Mouse (Mus musculus) lung, postnatal 4 days (tissue): ENCODE data around the gene Anapc13.
A peak's percentile ranks its signal among the peaks of the same experiment; 100 is the strongest.

Source experiments
- DNase-seq, 2 experiments: peaks; one replicate each; pipeline ENCODE4 v3.0.0; 2021

The Anapc13 gene

DNA sequence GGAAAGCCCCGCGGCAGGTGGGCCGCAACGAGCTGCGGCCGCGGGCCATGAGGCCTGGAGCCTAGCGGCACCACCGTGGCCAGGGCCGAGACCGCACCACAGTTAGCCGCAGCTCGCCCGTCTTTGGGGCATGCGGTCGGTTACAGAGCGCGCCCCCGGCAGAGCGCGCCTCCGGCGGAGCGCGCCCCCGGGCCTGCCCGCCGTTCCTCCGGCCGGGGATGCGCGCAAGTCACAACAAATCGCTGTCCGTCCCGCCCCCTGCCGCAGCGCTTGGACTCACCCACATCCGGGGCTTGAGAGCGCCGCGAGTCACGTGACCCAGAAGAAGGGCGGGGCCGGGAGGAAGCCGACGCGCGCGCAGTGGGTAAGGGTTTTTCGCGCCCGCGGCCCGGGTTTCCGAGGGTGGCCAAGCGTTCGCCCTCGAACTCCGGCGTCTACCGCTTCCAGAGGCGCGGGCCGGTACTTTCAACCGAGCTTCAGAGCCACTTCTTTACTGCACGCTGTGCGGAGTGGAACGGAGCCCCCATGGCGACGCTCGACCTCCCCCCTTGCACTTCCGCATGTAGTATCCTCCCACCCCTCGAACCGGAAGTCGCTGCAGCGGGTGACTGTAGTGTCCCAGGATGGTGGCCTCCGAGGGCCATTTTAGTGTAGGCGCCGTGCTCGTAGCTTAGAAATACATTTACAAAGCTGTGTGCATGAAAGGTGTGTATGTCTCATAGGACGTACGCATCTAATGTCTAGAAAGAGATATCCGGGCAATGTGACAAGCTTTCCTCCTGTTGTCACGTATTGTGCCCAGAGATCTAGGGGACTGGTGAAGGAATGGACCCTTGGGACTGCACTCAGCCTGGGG, at the start of gene Anapc13, which contains the start of gene Cep63:
Gene Anapc13, plus strand, starts transcription at position 314 of the 856 bp plus-strand sequence.
Gene Cep63, minus strand, starts transcription at position 552 of the 856 bp plus-strand sequence.
- DNase-seq, result peak; percentile 99

DNA sequence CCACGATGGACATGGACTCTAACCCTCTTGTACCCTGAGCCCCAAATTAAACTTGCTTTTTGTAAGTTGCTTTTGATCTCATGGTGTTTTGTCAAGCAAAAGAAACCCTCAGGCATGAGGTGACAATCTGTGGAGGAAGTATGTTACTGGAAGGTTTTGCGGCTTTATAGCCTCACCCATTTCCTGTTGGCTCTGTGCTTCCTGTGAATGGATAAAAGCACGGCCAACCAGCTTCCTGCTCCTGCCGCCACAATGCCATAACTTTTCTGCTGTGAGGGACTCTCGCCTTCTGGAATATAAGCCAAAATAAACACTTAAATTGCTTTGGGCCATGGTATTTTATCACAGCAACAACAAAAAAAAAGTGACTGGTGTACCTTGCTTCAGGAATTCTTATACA, 48.6 kb upstream of the Anapc13 start:
- peak in 1 of 2 experiments; percentile 23 for DNase-seq

DNA sequence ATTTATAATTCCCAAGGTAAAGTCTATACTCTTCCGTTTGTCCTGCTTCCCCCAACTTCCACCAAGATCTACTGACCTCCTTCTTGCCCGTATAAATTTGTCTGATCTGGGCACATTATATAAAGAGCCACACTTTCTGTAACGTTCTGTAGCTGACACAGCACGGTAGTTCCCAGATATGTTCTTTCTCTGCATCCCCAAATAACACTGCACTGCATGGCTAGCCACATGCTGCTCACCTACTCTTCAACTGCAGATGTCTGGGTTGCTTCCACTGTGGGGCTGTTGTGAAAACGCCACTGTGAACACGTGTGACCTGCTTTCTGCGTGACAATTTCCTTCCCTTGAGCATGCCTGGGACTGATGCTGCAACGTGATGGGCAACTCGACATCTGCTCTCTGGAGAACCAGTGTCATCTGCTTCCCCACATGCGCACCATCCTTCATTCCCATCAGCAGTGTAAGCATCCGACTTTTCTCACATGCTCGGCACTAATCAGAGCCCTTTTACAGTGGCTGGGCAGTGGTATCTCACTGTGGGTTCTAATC, 44.1 kb upstream of the Anapc13 start:
- no peak for DNase-seq

DNA sequence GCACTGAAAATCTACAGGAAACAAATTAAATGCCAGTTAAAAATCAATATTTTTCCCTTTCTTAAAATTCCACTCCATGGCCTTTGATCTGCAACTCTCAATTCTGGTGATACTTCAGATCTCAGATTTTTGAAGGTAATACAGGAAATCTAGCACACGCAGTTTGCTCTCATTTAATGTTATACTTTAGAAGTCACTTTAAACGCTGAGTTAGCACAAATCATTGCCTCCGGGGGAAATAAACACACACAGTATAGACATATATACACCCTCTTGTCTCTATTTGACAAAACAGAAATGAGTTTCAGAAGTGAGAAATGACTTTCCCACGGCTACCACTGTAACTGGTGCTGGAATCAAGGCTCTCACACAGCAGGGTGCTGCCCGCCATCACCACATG, 38.7 kb upstream of the Anapc13 start:
- DNase-seq, result no peak

DNA sequence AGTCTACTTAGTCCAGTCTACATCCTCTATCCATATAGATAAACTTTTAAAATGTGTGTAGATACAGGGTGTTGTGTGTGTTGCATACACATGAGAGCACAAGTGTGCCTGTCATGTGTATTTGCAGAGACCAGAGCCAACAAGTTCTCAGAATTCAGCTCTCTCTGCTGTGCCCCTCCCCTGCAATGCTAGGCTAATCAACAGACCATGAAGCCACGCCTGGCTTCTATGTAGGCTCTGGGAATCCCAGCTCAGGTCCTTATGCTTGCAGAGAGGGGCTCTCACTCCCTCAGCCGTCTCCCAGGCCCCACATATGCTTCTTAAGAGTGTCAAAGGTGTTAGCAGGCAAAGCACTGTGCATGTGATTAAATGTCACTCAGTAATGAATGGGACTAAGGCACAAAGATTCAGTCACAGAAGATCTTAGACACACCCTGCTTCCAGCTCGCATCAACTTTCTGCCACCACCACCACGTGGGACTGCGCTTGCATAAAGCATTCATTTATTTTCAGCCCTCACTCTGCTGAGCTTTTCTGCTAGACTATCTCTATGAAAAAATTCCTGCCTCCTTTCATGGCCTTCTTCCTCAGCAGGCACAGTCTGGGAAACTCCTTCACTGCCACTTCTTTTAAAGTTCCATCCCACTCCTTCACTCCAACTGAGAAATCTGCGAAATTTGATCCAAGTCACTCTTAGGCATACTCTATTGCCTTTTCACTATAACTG, 31.3 kb upstream of the Anapc13 start:
- DNase-seq, result no peak

DNA sequence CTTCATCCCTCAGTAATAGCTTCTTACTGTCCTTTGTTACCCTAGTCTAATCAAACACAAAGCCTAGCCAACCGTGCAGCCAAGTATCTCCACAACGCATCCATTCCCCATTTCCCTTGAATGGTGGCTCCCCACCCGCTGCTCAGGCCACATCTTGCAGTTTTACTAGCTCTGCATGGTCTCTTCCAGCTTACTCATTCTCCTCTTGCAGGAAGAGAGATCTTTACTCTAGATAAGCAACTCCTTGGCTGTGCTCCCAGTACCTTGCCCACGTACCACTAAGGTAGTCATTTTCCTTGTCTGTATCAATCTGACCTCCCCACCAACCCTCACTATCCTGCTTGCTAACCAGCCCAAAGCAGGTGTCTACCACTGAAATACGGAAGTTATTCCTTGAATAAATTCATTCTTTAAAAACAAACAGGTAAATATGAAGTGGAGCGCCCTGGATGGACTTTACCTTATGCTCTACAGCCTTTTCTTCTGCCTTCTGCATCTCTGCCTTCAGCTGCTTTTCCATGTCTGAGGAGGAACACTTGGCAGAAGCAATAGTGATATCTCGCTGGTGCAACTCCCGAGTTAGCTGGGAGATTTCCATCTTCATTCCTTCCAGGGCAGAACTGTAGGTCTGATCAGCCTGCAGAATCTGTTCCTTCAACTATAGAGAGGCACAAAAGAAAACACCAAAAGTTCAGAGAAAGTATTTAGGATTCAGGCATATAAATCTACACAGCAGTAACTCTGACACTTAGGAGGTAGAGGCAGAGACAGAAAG, 30.2 kb upstream of the Anapc13 start:
- DNase-seq, result no peak

DNA sequence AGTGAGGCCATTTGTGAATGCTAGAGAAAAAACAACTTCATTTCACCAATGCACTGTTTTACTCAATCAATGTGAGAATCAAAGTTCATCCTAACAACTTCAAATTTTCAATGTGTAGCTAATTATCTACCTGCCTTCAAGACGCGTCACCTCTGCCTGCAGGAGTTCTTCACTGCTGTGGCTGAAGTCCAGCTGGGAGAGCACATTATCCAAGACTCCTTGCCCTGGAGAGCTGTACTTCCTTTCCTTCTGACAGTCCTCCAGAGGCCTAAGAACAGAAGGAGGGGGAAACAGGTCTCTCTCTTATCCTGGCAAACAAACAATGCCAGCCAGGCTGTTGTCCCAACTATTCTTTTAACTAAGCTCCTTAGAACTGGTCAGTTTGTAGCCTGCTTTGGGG, 24.9 kb upstream of the Anapc13 start:
- no peak for DNase-seq

DNA sequence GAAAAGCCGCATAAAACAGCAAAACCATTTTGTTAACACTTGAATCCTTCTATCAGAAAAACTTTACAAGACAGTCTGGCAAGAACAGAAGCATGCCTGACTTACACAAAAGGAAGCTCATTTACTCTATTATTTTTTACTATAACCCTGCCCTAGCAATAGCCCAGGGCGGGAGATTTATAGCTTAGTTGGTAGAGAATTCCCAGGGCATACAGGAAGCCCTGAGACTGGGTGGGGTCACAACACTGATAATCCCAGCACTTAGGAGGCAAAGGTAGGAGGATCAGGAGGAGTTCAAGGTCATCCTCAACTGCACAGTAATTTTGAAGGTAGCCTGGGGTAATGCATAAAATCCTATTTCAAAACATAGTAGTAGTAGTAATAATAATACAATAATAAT, 24.4 kb upstream of the Anapc13 start:
- DNase-seq, result no peak

DNA sequence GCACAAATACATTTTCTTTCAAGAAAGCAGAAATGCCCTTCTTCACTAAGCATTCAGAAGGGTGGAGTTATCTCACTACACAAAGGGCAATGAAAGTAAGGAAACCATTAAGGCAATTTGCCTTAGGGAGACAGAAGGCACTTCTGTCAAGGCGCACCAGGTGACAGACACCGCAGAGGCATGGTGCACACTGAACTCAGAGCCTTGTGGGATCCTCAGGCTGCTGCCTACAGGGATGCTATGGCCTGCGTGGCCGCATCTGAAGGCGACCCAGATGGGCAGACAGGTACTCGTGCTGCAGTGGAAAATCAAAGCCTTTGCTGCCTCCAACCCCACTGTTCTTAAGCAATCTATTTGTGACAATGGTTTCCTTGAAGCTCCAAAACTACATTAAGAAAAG, 20.9 kb upstream of the Anapc13 start:
- no peak for DNase-seq

DNA sequence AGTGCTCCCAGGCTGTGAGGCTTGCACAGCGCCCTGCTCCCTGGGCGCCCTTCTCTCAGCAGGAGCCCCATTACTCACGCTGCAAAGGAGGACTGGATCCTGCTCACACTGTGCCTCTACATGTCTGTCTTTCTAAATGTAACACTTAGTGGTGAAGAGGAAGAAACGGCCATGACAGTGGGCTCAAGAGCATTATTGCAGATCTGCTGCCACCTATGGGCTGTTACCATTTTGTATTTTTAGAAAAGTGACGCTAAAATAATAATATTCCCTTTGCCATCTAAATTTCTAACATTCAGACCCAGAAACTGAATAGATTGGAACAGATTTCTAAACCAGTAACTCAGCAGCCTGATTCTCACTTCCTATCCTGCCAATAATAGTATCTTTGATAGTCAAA, 18.6 kb upstream of the Anapc13 start:
- DNase-seq, result no peak

DNA sequence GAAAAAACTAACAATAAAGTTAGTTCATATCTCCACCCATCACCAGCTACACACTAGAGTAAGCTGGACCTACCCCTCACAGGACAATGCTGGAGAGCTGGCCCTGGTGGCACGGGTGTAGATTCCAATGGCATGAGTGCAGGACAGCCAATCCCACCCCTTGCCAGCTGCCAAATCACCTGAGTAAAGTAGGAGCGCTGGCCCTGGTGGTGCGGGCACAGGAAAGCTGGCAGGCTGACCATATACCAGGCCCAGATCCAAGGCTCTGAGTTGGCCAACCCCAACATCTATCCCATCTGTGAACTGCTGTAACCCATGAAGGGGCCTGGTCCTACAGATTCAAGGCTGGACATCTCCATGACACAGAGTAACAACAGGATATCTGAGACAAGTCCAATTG, 16.9 kb upstream of the Anapc13 start:
- DNase-seq, result no peak

DNA sequence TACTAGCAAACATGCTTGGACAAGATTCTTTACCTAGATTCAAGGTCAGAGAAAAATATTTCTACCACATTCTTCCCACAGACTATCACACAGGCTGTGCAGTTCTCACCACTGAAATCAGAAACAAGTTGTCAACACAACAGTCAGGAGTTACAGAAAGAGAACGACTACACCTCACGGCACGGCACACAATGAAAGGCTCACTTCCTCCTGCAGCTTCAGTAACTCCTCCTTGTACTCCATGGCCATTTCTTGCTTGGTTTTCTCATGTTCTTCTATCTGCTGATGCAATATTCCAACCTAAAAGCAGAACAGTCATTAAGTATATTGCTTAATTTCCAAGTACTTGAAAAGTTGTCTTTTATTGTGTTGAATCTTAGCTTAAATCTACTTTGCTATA, 11.0 kb upstream of the Anapc13 start:
- DNase-seq, result no peak

DNA sequence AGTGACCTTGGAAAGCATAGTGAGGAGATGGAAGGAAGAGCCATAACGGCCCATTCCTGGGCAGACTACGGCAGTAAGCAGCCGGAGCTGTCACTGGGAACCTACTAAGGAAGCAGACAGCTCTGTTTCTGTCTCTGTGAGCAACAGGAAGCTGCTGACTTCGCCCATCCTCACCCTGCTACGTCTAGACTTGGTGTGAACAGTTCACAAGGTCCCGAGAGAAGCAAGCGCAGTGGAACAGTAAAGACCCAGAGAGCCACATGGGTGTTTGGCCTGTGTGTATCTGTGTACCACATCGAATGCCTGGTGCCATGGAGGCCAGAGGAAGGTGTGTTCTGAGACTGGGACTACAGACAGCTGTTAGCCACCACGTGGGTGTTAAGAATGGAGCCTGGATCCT, 9.8 kb upstream of the Anapc13 start:
- no peak for DNase-seq

DNA sequence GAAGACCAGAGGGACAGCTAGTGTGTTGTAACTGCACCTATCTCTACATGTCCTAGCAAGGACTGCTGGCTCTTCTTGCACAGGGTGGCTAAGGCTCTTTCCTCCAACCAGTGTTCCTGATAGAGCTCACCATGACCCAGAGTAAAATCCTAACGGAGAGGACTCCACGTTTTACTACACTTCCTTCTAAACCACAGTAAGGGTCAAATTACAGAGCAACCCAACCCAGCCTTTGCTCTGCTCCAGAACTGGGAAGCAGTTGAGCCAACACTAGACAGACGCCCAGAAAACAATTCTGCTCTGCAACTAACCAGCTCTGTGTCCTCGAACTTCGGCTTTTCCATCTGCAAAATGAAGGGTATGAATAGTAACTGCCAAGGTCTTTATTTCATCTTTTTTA, 4.7 kb upstream of the Anapc13 start:
- DNase-seq, result no peak

DNA sequence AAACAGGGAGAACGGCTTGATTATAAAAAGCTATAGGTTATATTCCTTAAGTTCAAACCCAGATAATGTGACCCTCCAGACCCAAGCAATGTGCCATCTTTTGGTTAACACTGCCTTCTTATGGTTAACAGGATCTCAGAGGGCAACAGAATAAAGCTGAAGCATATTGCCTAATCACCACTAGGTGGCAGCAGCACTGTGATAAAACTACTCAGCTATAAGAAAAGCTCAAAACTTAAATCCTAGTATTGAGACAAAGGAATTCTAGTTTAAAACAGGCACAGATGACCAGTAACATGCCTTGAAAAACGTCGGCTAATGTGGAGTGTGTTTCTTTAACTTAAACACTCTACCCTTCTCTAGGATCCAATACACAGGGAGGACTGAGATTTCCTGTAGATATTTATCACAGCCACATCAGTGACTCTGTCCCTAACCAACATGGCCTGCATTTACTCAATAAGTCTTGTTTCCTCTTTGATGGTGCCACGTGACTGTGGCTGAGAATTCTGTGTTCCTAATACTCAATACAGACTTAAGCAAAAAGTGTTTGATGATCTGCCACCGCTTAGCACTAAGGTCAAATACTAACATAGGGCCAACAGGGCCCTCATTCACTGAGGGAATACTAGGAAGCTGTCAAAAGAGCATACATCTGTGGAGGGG, 3.8 kb upstream of the Anapc13 start:
- DNase-seq, result peak in 1 of 2 experiments; percentile 61

DNA sequence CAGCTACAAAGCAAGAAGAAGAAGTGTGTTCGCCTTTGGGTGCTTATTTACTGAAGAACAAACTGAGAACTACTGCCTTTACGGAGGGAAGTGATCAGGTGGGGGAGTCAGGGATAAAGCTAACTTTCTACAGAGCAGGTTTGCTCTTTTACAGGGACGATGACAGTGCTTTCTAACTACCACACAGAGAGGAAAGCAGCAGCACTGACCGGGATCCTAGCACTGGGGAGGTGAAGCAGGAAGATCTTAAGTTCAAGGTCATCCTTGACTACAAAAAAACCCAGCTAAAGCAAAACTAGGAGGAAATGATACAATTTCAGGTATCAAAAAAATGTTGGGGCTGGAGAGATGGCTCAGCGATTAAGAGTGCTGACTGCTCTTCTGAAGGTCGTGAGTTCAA, 3.2 kb upstream of the Anapc13 start:
- DNase-seq, result no peak

DNA sequence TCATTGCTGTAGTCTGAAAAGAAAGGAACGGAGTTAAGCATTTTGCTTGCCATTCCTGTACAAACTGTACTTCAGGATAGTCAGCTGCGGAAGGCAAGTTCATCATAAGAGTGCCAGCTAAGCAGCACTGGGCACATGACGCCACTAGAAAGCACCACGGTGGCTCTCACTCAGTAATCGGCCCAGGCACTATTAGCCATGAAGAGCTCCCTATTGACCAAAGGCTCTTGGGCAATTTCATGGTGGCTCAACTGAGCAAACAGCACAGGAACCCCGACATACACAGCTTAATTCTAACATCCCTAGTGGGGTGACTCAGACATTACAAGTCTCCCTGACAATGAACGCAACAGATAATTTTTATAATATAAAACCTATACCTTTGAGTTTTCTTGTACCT, 2.5 kb upstream of the Anapc13 start:
- no peak for DNase-seq

DNA sequence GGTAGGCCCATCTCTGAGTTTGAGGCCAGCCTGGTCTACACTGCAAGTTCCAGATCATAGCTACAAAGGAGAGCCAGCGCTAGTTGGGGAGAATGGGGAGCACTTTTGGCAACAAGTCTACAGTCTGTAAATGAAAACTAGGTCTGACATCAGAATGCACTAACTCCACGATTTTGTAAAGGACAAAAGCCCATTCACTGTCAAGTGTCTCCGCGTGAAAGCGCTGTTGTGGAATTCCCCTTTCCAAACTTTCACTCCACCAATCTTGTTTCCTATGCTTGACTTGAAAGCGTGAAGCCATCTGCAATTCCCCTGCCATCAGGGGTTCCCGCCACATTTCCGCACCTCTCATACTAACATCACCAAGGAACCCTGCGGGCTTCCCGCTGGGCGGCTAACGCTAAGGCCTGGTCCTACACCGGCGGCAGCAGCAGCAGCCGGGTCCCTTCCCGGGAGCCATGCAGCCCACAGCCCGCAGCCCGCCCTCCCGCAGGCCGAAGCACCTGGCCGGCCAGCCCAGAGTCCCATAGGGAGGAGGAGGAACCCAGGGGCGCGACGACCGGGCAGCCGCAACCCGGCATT, 604 bp upstream of the Anapc13 start:
- DNase-seq, result no peak

DNA sequence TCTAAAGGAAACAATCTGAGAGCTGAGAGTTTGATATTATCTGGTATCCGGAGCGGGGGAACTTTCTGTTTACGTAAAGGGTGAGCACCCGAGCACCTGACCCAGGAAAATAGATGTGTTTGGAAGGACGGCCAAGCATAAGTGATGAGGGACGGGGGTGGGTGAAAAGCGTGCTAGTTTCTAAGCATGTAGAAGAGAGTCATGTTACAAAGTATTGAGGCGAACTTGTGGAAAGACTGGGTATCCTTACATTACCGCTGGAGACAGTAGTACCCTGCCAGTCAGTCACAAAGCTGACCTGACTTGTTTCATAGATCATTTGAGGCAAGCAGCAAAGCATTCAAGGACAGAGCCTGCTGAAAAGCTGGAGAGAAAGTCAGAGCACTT, 736 bp downstream of the Anapc13 start:
- DNase-seq, result no peak

DNA sequence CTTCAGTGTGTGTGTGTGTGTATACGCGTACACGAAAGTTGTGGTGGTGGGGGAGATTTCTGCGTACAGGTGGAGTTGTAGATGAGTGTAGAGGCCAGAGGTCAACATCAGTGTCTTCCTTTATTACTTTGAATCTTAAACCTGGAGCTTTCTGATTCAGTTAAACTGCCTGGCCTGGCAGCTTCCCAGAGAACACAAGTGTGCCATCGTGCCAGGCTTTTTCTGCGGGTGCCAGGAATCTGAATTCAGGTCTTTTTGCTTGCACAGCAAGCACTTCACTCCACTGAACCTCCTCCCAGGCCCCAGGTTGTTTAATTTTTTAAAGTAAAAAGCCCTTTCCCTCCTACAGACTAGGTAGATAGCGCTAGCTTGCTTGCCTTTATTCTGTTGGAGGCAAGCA, 1.3 kb downstream of the Anapc13 start:
- DNase-seq, result no peak

DNA sequence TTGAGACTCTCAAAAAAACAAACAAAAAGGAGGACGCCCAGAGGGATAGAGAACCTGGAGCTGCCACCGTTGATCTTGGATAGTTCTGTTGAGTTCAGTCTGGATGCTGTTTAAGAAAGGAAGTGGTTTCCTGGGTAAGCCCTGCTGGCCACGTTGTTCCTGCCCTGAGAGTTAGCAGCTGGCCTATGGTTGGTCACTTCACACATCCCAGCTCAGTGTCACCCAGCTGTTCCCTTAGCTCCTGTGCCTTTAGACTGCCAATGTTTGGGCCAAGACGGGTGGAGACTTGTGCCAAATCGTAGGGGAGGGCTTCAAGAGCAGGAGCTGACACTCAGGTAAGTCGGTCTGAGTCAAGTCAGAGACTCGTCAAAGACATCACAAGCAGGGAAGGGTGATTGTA, 3.0 kb downstream of the Anapc13 start:
- no peak for DNase-seq

DNA sequence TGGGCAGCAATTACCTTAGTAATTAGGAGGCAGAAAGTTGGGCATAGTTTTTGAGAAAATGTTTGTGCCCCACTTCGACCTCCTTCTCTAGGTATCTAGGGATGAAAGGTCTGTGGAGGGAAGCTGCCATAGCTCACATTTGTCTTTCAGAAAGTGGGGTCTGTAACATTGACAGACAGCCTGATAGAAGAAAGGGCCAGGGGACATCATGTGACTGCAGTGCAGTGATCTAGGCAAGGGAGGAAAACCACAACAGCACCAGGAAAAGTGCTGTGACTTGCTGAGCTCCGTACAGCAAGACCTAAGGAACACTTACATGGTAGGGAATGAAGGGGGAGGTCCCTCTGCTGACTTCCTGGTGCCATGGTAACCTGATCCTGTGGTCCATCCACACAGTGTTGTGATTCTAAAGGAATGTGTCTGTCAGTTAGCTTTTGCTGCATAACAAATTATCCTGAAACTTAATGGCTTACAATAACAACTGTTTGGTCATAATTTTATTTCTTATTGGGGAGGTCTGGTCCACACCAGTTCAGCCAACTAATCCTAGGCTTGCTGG, 5.6 kb downstream of the Anapc13 start:
- no peak for DNase-seq
